Mouse (Mus musculus): ENCODE results near the gene Mis12.

- TF ChIP-seq CTCF (IDR thresholded peaks at IDR 0.05; ENCODE audit: low read depth) (no peak), EP300 (IDR thresholded peaks at IDR 0.05; ENCODE audit: low read depth) (no peak)
These were observed 46.8 kb upstream of the Mis12 start for GRCm38 (mm10) chr11:70972586-70972985.
